Mouse (Mus musculus) heart, postnatal 14 days (tissue): ENCODE measurements around the gene Spast. TPM values are rescaled to one million over a fixed set of nuclear protein-coding genes. Genes with fewer than 3 reads are reported as not detected.

Experiments
- DNase-seq, 2 experiments: peaks; one replicate each; pipeline ENCODE4 v3.0.0; 2021 to 2022
- intact Hi-C: fragments of 180-260 bp; cut with DNase I; formaldehyde crosslinking; loops from one replicate; pipeline ENCODE4 v1.15.1; 2025
- total RNA-seq, 2 experiments: library from RNA; stranded (reverse); gene quantifications; 2 replicates each; pipeline ENCODE4 v1.2.3; 2021

The Spast gene
- total RNA-seq, 2 experiments from 2014 or later, result 29.3 to 33.2 TPM

DNA sequence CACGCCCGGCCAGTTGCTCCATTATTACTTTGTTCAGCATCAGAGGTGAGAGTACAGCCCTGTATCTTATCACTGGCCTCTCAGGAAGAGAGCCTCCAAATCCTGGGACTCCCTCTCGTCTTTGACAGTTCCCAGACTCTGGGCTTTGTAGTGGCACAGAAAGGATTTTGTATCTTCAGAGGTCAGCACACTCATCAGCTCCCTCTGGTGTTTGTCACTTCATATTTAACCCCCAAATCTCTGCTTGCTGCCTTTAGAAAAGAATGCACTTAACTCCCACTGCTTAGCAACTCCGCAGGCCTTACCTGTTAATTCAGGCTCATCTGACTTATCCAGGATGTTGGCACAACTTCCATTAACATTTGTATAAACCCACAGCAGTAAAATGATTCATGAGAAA lies 70.9 kb downstream of the Spast start:
- intact Hi-C loops, result no loop called here
- no peak for DNase-seq

DNA sequence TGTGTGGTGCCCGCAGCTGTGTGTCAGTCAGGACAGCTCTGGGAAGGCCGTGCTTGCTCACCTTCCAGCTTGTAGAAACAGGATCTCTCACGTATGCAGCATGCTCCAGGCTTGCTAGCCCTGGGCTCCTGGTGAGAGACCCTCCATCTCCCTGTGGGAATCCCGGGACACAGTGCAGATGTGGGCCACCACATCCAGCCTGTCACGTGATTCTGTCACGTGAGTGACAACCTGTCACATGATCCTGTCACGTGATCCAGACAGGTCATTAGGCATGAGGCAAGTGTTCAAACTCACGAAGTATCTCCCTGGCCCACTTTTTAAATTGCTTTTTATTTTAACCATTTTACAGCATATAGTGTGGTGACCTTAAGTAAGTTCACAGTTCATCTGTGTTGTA lies 74.5 kb downstream of the Spast start:
- intact Hi-C loops, result no loop called here

DNA sequence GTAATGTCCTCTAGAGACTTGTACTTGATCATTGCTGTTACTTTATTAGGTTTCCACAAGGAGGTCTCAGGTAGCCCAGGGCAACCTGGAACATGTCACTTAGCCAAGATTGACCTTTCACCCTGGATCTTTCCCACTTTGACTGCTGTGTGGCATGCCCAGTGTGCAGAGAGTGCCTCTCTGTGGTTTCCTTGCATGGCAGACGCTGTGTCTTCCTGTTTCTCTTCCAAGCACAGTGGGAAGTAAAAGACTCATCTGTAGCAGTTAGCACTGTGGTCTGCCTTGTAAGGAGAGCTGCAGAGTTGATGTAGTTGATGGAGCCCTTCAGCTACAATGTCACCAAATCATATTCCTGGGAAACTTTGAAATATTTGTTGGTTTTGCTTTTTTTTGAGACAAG lies 75.9 kb downstream of the Spast start:
- no peak for DNase-seq
- intact Hi-C loops, result no loop called here

More for the DNA sequence above, 74.5 kb downstream of the Spast start:
- no peak for DNase-seq

DNA sequence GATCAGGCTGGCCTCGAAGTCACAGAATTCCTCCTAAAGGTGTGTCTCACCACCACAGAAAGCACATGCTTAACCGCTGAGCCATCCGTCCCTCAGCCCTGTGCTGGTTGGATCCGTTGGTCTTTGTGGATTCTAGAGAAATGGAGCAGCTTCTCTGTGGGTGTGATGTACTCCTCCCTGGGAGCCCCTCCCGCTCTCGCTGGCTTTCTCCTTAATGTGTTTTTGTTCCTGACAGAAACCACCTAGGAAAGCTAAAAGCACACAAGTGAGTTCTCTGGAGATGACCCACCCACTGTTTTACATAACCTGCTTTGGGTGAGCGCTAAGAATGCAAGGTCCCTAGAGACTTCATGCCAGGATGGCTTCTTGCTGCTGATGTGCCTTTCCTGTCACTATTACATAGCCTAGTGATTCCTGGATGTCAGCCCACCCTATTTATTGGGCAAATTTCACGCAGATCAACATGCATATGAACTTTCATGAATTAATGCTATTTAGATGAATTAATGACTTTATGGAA lies 78.1 kb downstream of the Spast start:
- DNase-seq, result no peak
- intact Hi-C loops, result no loop called here

DNA sequence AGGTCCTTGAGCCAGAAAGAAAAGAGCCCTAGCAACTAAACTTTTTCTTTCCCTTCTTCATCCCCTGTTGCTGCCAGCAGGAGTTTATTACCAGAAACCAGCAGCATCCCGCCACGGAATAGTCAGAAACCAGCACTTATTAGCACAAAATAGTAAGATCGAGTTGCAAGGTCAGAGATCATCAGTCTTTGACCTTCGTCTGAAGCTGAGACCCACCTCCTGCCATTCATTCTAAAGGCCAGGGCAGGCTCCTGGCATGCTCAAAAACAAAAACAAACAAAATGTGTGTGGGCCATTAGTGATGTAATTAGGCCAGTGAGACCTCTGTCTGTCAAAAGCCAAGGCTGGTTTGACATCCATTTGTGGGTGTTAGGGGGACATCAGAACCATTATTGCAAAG lies 79.4 kb downstream of the Spast start:
- no peak for DNase-seq
- intact Hi-C loops, result no loop called here

DNA sequence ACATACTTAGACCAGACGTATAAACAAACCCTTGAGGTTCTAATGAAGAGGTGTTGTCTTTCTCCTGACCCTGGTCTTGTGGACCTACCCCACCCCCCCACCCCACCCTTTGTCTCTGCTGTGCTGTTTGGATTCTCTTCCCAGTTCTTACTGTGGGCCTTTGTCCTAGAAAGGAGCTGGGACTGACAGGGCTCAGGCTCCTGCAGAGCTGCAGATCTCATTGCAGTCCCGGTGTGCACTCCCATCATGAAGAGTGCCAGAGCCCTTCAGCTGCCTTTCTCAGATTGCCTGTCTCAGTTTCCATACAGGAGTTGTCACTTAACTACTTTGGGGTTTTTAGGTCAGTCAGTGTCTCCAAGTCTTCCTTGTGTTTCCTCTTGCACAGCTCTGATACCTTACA lies 81.9 kb downstream of the Spast start:
- intact Hi-C loops, result no loop called here

DNA sequence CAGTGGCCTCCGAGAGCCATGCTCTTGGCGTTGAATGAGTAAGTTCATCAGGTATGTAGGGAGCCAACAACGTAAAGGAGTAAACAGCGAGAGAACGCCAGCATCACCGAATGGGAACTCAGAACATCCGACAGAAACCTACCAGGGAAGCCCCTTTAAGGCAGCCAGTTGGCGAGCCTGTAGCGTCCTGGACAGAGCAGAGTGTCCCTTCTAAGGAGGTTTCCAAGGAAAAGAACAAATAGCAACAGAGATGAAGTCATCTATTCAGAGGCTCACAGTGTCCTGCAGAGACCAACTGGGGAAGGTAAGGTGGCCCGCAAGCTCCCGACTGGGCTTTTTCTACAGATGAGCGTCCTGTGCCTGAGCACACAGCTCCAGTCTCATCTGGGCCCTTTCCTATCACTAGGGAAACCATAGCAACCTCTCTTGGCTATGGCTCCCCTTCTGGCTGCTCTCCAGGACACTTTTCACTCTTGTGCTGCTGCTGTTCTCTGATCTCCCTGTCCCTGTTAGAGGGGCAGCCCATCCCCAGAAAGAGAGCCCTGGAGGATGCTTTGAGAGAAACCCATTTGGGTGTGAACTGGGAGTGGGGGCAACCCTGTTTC lies 85.7 kb downstream of the Spast start:
- intact Hi-C loops, result no loop called here
- peak; percentile 11 to 20 for DNase-seq

More for the DNA sequence above, 81.9 kb downstream of the Spast start:
- DNase-seq, result no peak

DNA sequence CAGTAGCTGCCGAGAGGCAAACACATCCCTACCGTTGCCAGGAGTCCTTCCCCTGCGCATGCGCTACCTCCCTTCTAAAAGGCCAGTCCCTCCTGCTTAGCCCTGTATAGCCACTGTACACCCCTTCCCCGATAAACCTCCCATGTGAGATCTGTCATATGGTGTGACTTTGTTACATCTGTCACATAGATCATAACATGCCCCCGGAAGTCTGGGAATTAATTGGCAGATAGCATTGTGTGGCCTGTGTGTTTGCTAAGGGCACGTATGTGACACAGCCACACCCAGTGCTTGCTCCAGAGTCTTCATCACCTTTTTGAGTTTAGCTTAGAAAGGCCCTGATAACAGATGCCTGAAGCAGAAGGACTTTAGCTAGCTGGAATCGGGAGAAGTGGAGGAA lies 91.3 kb downstream of the Spast start:
- DNase-seq, result no peak
- intact Hi-C loops, result no loop called here

DNA sequence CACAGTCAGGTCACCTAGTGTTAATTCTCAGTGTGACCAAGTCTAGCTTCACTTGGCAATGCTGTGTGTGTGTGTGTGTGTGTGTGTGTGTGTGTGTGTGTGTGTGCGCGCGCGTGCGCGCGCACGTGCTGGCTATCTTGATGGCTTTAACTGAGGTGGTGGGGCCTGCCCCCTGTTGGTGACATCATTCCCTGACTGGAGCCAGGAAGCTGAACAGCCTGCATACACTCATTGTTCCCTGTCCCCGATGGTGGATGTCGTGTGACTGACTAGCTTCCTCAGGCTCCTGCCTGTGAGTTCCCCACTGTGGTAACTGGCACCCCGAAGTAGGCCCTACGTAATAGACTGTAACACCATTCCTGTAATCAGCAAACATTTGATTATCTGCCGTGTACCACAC lies 92.7 kb downstream of the Spast start:
- intact Hi-C loops, result no loop called here
- peak; percentile 6 to 15 for DNase-seq

DNA sequence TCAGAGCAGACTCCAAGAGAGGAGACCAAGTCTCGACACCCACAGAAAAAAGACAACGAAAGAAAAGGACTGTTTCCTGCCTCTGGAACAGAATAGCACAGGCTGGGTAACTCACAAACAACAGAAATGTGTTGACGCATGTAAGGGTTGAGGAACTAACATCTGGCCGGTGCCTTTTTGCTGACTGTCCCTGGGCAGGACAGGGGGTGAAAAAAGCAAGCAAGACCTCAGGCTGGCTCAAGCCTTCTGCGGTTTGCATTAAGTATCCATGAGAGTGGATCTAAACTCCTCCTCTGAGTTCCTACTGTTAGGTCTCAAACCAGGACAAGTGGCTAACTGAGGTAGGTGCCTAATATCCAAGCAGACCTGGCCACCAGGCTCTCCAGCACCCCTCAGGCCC lies 93.8 kb downstream of the Spast start:
- no peak for DNase-seq
- intact Hi-C loops, result no loop called here

DNA sequence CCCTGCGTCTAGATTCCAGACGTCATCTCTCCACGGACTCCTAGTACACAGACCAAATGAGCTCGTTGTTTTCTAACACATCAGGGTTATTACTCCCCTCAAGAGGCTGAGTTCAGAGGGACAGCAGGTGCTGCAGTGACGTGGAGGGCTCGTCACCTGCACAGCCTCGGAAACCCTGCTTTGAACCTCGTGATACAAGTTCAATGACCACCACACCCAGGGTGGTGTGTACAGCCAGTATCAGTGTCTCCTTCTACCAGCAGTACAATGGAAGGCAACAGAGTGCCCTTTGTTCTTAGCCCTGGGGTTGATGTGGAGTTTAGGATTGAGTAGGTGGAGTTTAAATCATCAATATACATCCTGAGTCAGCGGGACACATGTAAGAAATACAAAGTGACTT lies 99.0 kb downstream of the Spast start:
- DNase-seq, result no peak
- intact Hi-C loops, result no loop called here

DNA sequence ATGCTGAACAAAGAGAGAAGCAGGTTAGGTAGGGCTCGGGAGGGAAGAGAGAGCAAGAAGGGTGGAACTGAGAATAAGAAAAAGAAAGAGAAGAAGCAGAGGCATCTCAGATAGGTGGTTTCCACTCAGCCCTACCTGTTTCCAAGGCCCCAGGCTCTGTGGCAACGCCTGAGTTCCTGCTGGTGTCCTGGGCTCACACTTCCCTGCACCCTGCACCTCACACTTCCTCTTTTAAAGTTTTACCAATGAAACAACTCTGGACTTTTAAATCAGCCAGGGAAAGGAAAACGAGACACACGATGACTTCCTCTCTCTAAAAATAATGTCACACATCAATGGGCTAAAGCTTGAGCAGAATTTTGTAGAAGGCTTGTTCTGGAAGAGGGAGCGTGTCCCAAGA lies 101.7 kb downstream of the Spast start:
- intact Hi-C loops, result no loop called here
- DNase-seq, result no peak

Other genes starting within 250 kb of the Spast start
- gene Memo1, start 43.5 kb upstream of the Spast start, total RNA-seq, result 10 to 100 TPM; 62.6 to 68.7 TPM
- gene Dpy30, start 15.0 kb upstream of the Spast start, total RNA-seq, result 10 to 100 TPM; 50.1 to 51.6 TPM
- gene Slc30a6, start 56.6 kb downstream of the Spast start, total RNA-seq, result 10 to 100 TPM; 11.2 to 11.7 TPM
- gene Nlrc4, start 120.2 kb downstream of the Spast start, total RNA-seq, result under 1 TPM; 0.36 to 0.59 TPM
- 10 to 100 TPM; 70.1 to 76.6 TPM for gene Yipf4, start 150.5 kb downstream of the Spast start, total RNA-seq
- 100 to 1,000 TPM in 1 of 2 experiments, 10 to 100 TPM in 1; 94.9 to 103 TPM for gene Birc6, start 189.3 kb downstream of the Spast start, total RNA-seq